Mouse (Mus musculus) limb, embryonic 12.5 days (tissue): ENCODE results near the gene Rexo5. TPM values are rescaled to one million over a fixed set of nuclear protein-coding genes. Genes with fewer than 3 reads are reported as not detected.

ENCODE experiments used
- ATAC-seq: fragments of 200-750 bp; cut with Nextera tagmentation; 2 replicates; pipeline ENCODE4 v1.8.0; 2017; ENCODE audit warnings: low read depth, moderate TSS enrichment; ENCODE audit not compliant: insufficient number of reproducible peaks, insufficient read depth, low FRiP score, low TSS enrichment
- H3K27ac ChIP-seq: fragments of 300-500 bp; sonication (generic); 2 replicates; pipeline ENCODE4 v1.5.1; 2016; ENCODE audit warnings: mild to moderate bottlenecking, moderate library complexity
- H3K27me3 ChIP-seq: fragments of 300-500 bp; sonication (generic); 2 replicates; pipeline ENCODE4 v1.6.1; 2016; ENCODE audit warnings: mild to moderate bottlenecking, moderate library complexity
- H3K36me3 ChIP-seq: fragments of 300-500 bp; sonication (generic); 2 replicates; pipeline ENCODE4 v1.6.1; 2016; ENCODE audit warnings: mild to moderate bottlenecking, moderate library complexity
- H3K4me1 ChIP-seq: fragments of 300-500 bp; sonication (generic); replicated peaks from 2 replicates; pipeline ENCODE4 v1.6.1; 2016
- H3K4me2 ChIP-seq: fragments of 300-500 bp; sonication (generic); 2 replicates; pipeline ENCODE4 v1.6.1; 2016; ENCODE audit warnings: mild to moderate bottlenecking, moderate library complexity
- H3K4me3 ChIP-seq: fragments of 300-500 bp; sonication (generic); replicated peaks from 2 replicates; pipeline ENCODE4 v1.5.1; 2016; ENCODE audit warnings: mild to moderate bottlenecking
- H3K9ac ChIP-seq: fragments of 300-500 bp; sonication (generic); replicated peaks from 2 replicates; pipeline ENCODE4 v1.6.1; 2016; ENCODE audit warnings: mild to moderate bottlenecking, moderate library complexity
- H3K9me3 ChIP-seq: fragments of 300-500 bp; sonication (generic); 2 replicates; pipeline ENCODE4 v1.6.1; 2016; ENCODE audit warnings: mild to moderate bottlenecking, moderate library complexity
- WGBS: fragments of 180-500 bp; shearing (Covaris S2); methylation state at CpG from one replicate; pipeline ENCODE4 v1.1.7; 2016; 5-methylcytosine and 5-hydroxymethylcytosine counted together
- polyA plus RNA-seq: library from polyadenylated mRNA; unstranded; fragments of >200 nt; fragmentation: Nextera tagmentation; extraction: Ambion mirVana; gene quantifications from 2 replicates; pipeline ENCODE4 v1.2.1, GENCODE M21; 2016

The Rexo5 gene
- 28.3 and 29.9 TPM in 2 replicates for polyA plus RNA-seq

- H3K9ac ChIP-seq: peak within 1 kb of the TSS; percentile 78
- peak within 1 kb of the TSS; percentile 74 for H3K4me2 ChIP-seq
- H3K9me3 ChIP-seq: no peaks in the 10 kb centered on the region
- peak within 1 kb of the TSS; percentile 90 for H3K27ac ChIP-seq
- peaks cover 28% of the 10 kb centered on the region for H3K36me3 ChIP-seq
- H3K27me3 ChIP-seq: no peaks in the 10 kb centered on the region
- H3K4me1 ChIP-seq: peaks cover 15% of the 10 kb centered on the region; the same call in 1 of the 2 replicates
- ATAC-seq: peak; percentile 100
- WGBS: under 1% methylated on average over 53 of the region's 53 CpGs
- peak within 1 kb of the TSS; percentile 69 for H3K4me3 ChIP-seq
These were observed at the start of gene Rexo5, which contains the start of gene Eri2 for GRCm38 (mm10) chr7:119793586-119794250. Gene Rexo5 (plus strand): TSS chr7:119794006. Gene Eri2 (minus strand): TSS chr7:119794058.

- Histone ChIP-seq H3K9ac (peak overlapping the region; percentile 34; the same call in 1 of the 2 replicates), H3K4me1 (no peaks in the 10 kb centered on the region), H3K4me3 (peak overlapping the region; percentile 15), H3K36me3 (no peaks in the 10 kb centered on the region), H3K9me3 (no peaks in the 10 kb centered on the region), H3K27me3 (no peaks in the 10 kb centered on the region), H3K27ac (no peak overlapping the region), H3K4me2 (peak overlapping the region; percentile 46)
- WGBS: 6% methylated on average over 34 of the region's 34 CpGs
- ATAC-seq: no peak
These were observed 49.5 kb upstream of the Rexo5 start for GRCm38 (mm10) chr7:119744321-119744720.

- H3K9ac ChIP-seq: no peak overlapping the region
- H3K27ac ChIP-seq: no peak overlapping the region
- no peaks in the 10 kb centered on the region for H3K4me1 ChIP-seq
- H3K36me3 ChIP-seq: no peaks in the 10 kb centered on the region
- no peak overlapping the region for H3K4me3 ChIP-seq
- ATAC-seq: no peak
- H3K9me3 ChIP-seq: no peaks in the 10 kb centered on the region
- no peaks in the 10 kb centered on the region for H3K27me3 ChIP-seq
- WGBS: 92% methylated on average over 1 of the region's 1 CpGs
- H3K4me2 ChIP-seq: no peak overlapping the region
These were observed 47.9 kb upstream of the Rexo5 start for GRCm38 (mm10) chr7:119745869-119746268.

- WGBS: 70% methylated on average over 1 of the region's 2 CpGs
- Histone ChIP-seq H3K4me2 (no peak overlapping the region), H3K9me3 (no peaks in the 10 kb centered on the region), H3K36me3 (no peaks in the 10 kb centered on the region), H3K27me3 (no peaks in the 10 kb centered on the region), H3K27ac (no peak overlapping the region), H3K9ac (no peak overlapping the region), H3K4me1 (no peaks in the 10 kb centered on the region), H3K4me3 (no peak overlapping the region)
- no peak for ATAC-seq
These were observed 45.0 kb upstream of the Rexo5 start for GRCm38 (mm10) chr7:119748761-119749160.

GRCm38 (mm10) chr7:119749942-119750341 is 43.9 kb upstream of the Rexo5 start:
- H3K9ac ChIP-seq: no peak overlapping the region
- H3K4me1 ChIP-seq: no peaks in the 10 kb centered on the region
- no peak overlapping the region for H3K27ac ChIP-seq
- ATAC-seq: no peak
- no peak overlapping the region for H3K4me3 ChIP-seq
- no peaks in the 10 kb centered on the region for H3K27me3 ChIP-seq
- no peaks in the 10 kb centered on the region for H3K9me3 ChIP-seq
- 63% methylated on average over 2 of the region's 2 CpGs for WGBS
- no peaks in the 10 kb centered on the region for H3K36me3 ChIP-seq
- H3K4me2 ChIP-seq: no peak overlapping the region

GRCm38 (mm10) chr7:119753696-119754095 is 40.1 kb upstream of the Rexo5 start:
- Histone ChIP-seq H3K4me3 (no peak overlapping the region), H3K27ac (no peak overlapping the region), H3K4me1 (no peaks in the 10 kb centered on the region), H3K9ac (no peak overlapping the region), H3K4me2 (no peak overlapping the region), H3K27me3 (no peaks in the 10 kb centered on the region), H3K9me3 (no peaks in the 10 kb centered on the region), H3K36me3 (no peaks in the 10 kb centered on the region)
- 87% methylated on average over 1 of the region's 1 CpGs for WGBS
- no peak for ATAC-seq

- WGBS: 44% methylated on average over 11 of the region's 11 CpGs
- H3K4me3 ChIP-seq: no peak within 1 kb of the TSS
These were observed 33.3 kb upstream of the Rexo5 start, which contains the start of gene Acsm3 for GRCm38 (mm10) chr7:119760527-119760951. Gene Acsm3 (plus strand): TSS chr7:119760923.

GRCm38 (mm10) chr7:119762166-119762697 is 31.6 kb upstream of the Rexo5 start:
- Histone ChIP-seq H3K4me2 (no peak overlapping the region), H3K4me3 (no peak overlapping the region), H3K9me3 (no peaks in the 10 kb centered on the region), H3K27ac (no peak overlapping the region), H3K27me3 (no peaks in the 10 kb centered on the region), H3K36me3 (no peaks in the 10 kb centered on the region), H3K9ac (no peak overlapping the region), H3K4me1 (no peaks in the 10 kb centered on the region)
- no peak for ATAC-seq
- WGBS: 46% methylated on average over 4 of the region's 4 CpGs

More at GRCm38 (mm10) chr7:119760527-119760951, 33.3 kb upstream of the Rexo5 start, which contains the start of gene Acsm3:
- Histone ChIP-seq H3K9ac (0 out of 2 replicates have a peak within 1 kb of the TSS, but pooled peaks have one; percentile 1), H3K9me3 (no peaks in the 10 kb centered on the region), H3K4me2 (no peak within 1 kb of the TSS), H3K36me3 (no peaks in the 10 kb centered on the region), H3K4me1 (no peaks in the 10 kb centered on the region), H3K27ac (no peak within 1 kb of the TSS), H3K27me3 (no peaks in the 10 kb centered on the region)
- no peak for ATAC-seq

GRCm38 (mm10) chr7:119764377-119764776 is 29.4 kb upstream of the Rexo5 start:
- ATAC-seq: no peak
- H3K4me1 ChIP-seq: no peaks in the 10 kb centered on the region
- H3K9me3 ChIP-seq: no peaks in the 10 kb centered on the region
- no peak overlapping the region for H3K9ac ChIP-seq
- no peaks in the 10 kb centered on the region for H3K27me3 ChIP-seq
- H3K36me3 ChIP-seq: no peaks in the 10 kb centered on the region
- 88% methylated on average over 3 of the region's 3 CpGs for WGBS
- no peak overlapping the region for H3K4me2 ChIP-seq
- H3K27ac ChIP-seq: no peak overlapping the region
- H3K4me3 ChIP-seq: no peak overlapping the region

GRCm38 (mm10) chr7:119766996-119767395 is 26.8 kb upstream of the Rexo5 start:
- ATAC-seq: no peak
- Histone ChIP-seq H3K27me3 (no peaks in the 10 kb centered on the region), H3K36me3 (no peaks in the 10 kb centered on the region), H3K4me1 (no peaks in the 10 kb centered on the region), H3K9me3 (no peaks in the 10 kb centered on the region), H3K9ac (no peak overlapping the region), H3K4me3 (no peak overlapping the region), H3K27ac (no peak overlapping the region), H3K4me2 (no peak overlapping the region)
- 74% methylated on average over 6 of the region's 6 CpGs for WGBS

GRCm38 (mm10) chr7:119769895-119770294 is 23.9 kb upstream of the Rexo5 start:
- ATAC-seq: no peak
- 95% methylated on average over 8 of the region's 8 CpGs for WGBS
- Histone ChIP-seq H3K9me3 (no peaks in the 10 kb centered on the region), H3K9ac (no peak overlapping the region), H3K4me3 (no peak overlapping the region), H3K36me3 (no peaks in the 10 kb centered on the region), H3K27ac (no peak overlapping the region), H3K27me3 (no peaks in the 10 kb centered on the region), H3K4me1 (no peaks in the 10 kb centered on the region), H3K4me2 (no peak overlapping the region)
